Mouse (Mus musculus) heart, embryonic 12.5 days (tissue): ENCODE data around the gene Pum1. TPM values are rescaled to one million over a fixed set of nuclear protein-coding genes. Genes with fewer than 3 reads are reported as not detected.

Source experiments
- ATAC-seq: fragments of 200-750 bp; cut with Nextera tagmentation; 2 replicates; pipeline ENCODE4 v1.8.0; 2017; ENCODE audit warnings: moderate TSS enrichment, moderate library complexity; ENCODE audit not compliant: insufficient number of reproducible peaks, low FRiP score
- H3K27ac ChIP-seq: fragments of 300-500 bp; sonication (generic); 2 replicates; pipeline ENCODE4 v1.5.1; 2016; ENCODE audit warnings: mild to moderate bottlenecking, moderate library complexity; ENCODE audit not compliant: poor library complexity, severe bottlenecking
- H3K27me3 ChIP-seq: fragments of 300-500 bp; sonication (generic); replicated peaks from 2 replicates; pipeline ENCODE4 v1.6.1; 2016; ENCODE audit warnings: mild to moderate bottlenecking, moderate library complexity
- H3K36me3 ChIP-seq: fragments of 300-500 bp; sonication (generic); 2 replicates; pipeline ENCODE4 v1.6.1; 2016; ENCODE audit warnings: mild to moderate bottlenecking, moderate library complexity
- H3K4me1 ChIP-seq: fragments of 300-500 bp; sonication (generic); replicated peaks from 2 replicates; pipeline ENCODE4 v1.6.1; 2016; ENCODE audit warnings: mild to moderate bottlenecking
- H3K4me2 ChIP-seq: fragments of 300-500 bp; sonication (generic); 2 replicates; pipeline ENCODE4 v1.6.1; 2016; ENCODE audit warnings: mild to moderate bottlenecking, moderate library complexity
- H3K4me3 ChIP-seq: fragments of 300-500 bp; sonication (generic); 2 replicates; pipeline ENCODE4 v1.5.1; 2016; ENCODE audit warnings: mild to moderate bottlenecking
- H3K9ac ChIP-seq: fragments of 300-500 bp; sonication (generic); 2 replicates; pipeline ENCODE4 v1.6.1; 2016; ENCODE audit warnings: mild to moderate bottlenecking, moderate library complexity
- H3K9me3 ChIP-seq: fragments of 300-500 bp; sonication (generic); replicated peaks from 2 replicates; pipeline ENCODE4 v1.6.1; 2016; ENCODE audit warnings: mild to moderate bottlenecking, moderate library complexity
- WGBS: fragments of 180-500 bp; shearing (Covaris S2); methylation state at CpG from one replicate; pipeline ENCODE4 v1.1.7; 2016; 5-methylcytosine and 5-hydroxymethylcytosine counted together
- polyA plus RNA-seq: library from polyadenylated mRNA; unstranded; fragments of >200 nt; fragmentation: Nextera tagmentation; extraction: Ambion mirVana; gene quantifications from 2 replicates; pipeline ENCODE4 v1.2.1, GENCODE M21; 2016

The Pum1 gene
- polyA plus RNA-seq, 1 experiment from 2014 or later, result 68.7 TPM

DNA sequence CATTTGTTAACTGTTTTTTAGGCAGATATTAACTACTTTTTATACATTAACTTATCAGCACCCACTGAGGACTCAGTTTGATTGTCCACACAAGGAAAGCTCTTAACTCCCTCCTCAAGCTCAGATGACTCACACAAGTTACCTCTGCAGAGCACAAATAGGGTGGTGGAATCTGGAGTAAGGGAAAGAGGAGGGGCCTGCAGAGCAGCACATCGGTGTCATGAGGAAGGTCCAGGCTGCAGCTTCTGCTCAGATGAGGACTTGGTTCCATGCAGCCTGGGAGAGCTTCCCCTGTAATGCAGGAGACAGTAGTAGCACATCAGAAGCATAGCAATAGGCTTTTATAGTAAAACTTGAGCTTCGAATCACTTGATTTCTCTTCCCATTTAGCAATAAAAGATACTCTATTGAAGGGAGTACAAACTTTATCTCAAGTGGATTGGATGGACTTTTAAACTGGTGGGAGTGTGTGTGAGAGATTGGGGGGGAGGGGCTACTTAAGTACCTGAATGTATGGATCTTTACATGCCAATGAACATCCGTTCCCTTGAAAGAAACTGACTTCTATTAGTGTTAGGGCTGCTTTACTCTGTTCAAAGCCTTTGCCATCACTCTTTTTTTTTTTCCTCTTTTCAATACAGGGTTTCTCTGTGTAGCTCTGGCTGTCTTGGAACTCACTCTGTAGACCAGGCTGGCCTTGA lies 39.9 kb downstream of the Pum1 start:
- Histone ChIP-seq H3K4me3 (no peak overlapping the region), H3K9ac (no peak overlapping the region), H3K4me1 (peaks cover 38% of the 10 kb centered on the region), H3K4me2 (no peak overlapping the region), H3K27me3 (no peaks in the 10 kb centered on the region), H3K27ac (no peak overlapping the region; the same call in 1 of the 2 replicates), H3K36me3 (peaks cover 40% of the 10 kb centered on the region), H3K9me3 (no peaks in the 10 kb centered on the region)
- no peak for ATAC-seq
- 66% methylated on average over 3 of the region's 3 CpGs for WGBS

DNA sequence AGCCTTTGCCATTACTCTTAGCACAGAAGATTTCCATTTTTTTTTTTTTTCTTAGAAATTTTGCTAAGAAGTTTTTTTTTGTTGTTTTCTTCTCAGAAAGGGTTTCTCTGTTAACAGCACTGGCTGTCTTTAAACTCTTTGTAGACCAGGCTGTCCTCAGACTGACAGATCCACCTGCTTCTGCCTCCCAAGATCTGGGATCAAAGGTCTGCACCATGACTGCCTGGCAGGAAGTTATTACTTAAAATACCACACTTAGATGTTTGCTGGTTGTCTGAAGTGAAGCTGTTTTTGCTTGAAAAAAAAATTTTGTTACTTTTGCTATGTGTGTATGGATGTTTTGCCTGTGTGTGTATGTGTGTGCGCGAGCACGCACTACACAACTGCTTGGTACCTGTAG lies 40.5 kb downstream of the Pum1 start:
- Histone ChIP-seq H3K4me1 (peaks cover 42% of the 10 kb centered on the region), H3K4me3 (no peak overlapping the region), H3K27ac (no peak overlapping the region), H3K9ac (no peak overlapping the region), H3K27me3 (no peaks in the 10 kb centered on the region), H3K36me3 (peaks cover 44% of the 10 kb centered on the region), H3K9me3 (no peaks in the 10 kb centered on the region), H3K4me2 (no peak overlapping the region)
- 98% methylated on average over 3 of the region's 3 CpGs for WGBS
- no peak for ATAC-seq

DNA sequence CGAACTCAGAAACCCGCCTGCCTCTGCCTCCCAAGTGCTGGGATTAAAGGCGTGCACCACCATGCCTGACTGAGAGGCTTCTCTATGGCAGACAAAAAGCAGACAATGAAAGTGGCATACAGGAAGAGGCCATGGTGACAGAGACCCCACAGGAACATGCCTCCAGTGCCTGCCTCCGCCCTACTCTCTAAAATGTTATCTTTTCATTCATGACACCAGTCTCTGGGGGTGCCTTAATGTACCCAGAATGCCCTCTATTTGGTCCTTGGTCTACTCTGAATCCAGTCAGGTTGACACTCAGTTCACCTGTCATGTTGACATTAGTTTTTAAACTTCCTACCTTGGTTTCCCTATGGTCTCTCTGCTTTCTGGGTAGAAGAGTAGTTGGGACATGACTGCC lies 41.5 kb downstream of the Pum1 start:
- no peak for ATAC-seq
- no peak overlapping the region for H3K4me3 ChIP-seq
- peaks cover 43% of the 10 kb centered on the region for H3K4me1 ChIP-seq
- H3K9me3 ChIP-seq, result no peaks in the 10 kb centered on the region
- no peak overlapping the region for H3K4me2 ChIP-seq
- peaks cover 45% of the 10 kb centered on the region for H3K36me3 ChIP-seq
- no peak overlapping the region for H3K9ac ChIP-seq
- 88% methylated on average over 4 of the region's 4 CpGs for WGBS
- no peaks in the 10 kb centered on the region for H3K27me3 ChIP-seq
- H3K27ac ChIP-seq, result no peak overlapping the region

DNA sequence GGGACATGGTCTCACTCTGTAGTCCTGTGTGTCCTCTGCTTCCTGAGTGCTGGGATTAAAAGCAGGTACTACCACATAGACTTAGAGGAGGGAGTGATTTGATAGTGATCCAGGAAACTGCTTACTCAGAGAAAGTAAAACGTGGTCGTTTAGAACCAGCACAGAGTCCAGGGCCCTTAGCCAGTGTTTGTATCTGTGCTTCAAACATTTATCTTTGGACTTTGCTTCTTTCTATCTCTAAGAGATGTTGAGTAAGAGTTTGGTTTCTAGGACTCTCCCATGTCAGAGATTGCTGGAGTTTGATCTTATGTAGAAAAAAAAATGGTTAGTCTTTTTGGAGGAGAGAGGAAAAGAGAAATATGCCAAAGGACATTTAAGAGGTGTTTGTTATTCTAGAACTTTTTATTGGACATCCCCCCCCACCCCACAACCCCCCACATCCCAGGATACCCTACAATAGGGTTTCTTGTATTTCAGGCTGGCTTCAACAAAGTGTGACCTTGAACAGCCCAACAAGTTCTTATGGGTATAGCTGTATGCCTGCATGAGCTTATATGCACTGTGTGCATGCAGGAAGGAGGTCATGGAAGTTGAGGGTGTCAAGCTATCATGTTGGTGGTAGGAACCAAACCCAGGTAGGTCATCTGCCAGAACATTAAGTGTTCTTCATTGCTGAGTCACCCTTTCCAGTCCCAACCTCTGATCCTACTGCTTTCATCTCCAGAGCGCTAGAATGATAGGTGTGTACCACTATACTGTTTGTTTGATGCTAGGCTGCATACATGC lies 43.3 kb downstream of the Pum1 start:
- WGBS, result 62% methylated on average over 3 of the region's 3 CpGs

DNA sequence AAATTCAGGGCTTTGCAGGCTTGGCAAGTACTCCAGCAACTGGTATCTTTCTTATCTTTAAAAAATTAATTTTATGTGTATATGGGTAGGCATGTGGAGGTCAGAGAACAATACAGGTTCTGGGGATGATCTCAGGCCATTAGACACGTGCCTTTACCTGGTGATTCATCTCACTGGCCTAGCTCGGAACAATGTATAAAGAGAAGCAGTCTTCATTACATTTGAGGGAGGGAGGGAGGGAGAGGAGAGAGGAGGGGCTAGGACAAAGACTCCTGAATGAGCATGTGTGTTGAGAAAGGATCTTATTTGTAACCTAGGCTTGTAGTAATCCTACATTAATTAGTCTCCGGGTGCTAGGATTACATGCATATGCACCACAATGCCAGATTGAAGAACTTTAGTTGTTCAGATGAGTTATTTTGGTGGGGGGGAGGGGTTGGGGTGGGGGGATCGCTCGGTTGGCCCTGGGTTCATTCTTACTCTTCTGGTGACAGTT lies 48.3 kb downstream of the Pum1 start:
- Histone ChIP-seq H3K9me3 (no peaks in the 10 kb centered on the region), H3K4me2 (no peak overlapping the region), H3K4me1 (peaks cover 66% of the 10 kb centered on the region), H3K9ac (no peak overlapping the region), H3K27ac (no peak overlapping the region), H3K36me3 (peaks cover 13% of the 10 kb centered on the region; the same call in 1 of the 2 replicates), H3K4me3 (no peak overlapping the region), H3K27me3 (no peaks in the 10 kb centered on the region)
- ATAC-seq, result no peak
- WGBS, result 71% methylated on average over 5 of the region's 5 CpGs

More for the DNA sequence above, 43.3 kb downstream of the Pum1 start:
- ATAC-seq, result 0 out of 2 replicates have a peak, but pooled peaks have one; percentile 38
- H3K4me2 ChIP-seq, result no peak overlapping the region
- peaks cover 32% of the 10 kb centered on the region for H3K36me3 ChIP-seq
- no peak overlapping the region for H3K9ac ChIP-seq
- no peak overlapping the region for H3K27ac ChIP-seq
- H3K27me3 ChIP-seq, result no peaks in the 10 kb centered on the region
- H3K4me1 ChIP-seq, result peaks cover 43% of the 10 kb centered on the region
- no peaks in the 10 kb centered on the region for H3K9me3 ChIP-seq
- no peak overlapping the region for H3K4me3 ChIP-seq

DNA sequence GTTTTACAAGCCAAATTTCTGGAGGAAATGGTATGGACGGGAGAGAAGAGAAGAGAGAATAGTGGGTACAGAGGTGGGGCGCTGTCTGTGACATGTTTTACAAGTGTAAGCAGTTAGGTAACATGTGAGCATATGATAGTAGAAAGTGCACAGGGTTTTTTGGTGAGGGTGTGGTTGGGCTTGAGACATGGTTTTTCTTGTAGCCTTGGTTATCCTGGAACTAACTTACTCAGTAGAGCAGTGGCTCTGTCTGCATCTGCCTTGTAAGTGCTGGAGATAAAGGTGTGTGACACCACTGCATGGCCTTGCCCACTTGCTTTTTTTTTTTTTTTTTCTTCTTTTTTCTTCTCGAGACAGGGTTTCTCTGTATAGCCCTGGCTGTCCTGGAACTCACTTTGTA lies 49.2 kb downstream of the Pum1 start:
- 74% methylated on average over 3 of the region's 3 CpGs for WGBS
- H3K9ac ChIP-seq, result no peak overlapping the region
- no peak overlapping the region for H3K4me3 ChIP-seq
- H3K36me3 ChIP-seq, result 0 out of 2 replicates have a peak, but pooled peaks cover 9% of the 10 kb centered on the region
- H3K27me3 ChIP-seq, result no peaks in the 10 kb centered on the region
- H3K27ac ChIP-seq, result peak overlapping the region; percentile 60
- ATAC-seq, result peak; percentile 74
- H3K4me2 ChIP-seq, result no peak overlapping the region
- H3K4me1 ChIP-seq, result peaks cover 64% of the 10 kb centered on the region
- no peaks in the 10 kb centered on the region for H3K9me3 ChIP-seq

DNA sequence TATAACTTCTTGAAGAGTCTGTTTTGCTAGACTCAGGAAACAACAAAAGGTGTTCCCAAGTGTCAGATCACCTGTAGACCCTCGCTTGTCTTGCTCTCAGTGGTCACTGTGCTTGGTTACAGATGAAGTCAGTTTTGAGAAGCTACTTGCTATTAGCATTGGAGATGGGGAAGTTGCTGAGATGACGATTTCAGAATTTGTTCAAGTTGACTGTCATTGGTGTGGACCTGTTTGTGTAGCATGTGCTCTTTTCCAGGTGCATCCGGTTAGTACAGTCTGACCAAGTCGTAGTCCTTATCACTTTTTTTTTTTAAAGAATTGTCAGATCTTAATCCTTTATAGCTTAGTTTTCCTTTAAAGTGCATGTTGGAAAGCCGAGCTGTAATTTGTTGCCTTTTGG lies 50.3 kb downstream of the Pum1 start:
- 0 out of 2 replicates have a peak, but pooled peaks cover 12% of the 10 kb centered on the region for H3K36me3 ChIP-seq
- peaks cover 68% of the 10 kb centered on the region for H3K4me1 ChIP-seq
- H3K27me3 ChIP-seq, result no peaks in the 10 kb centered on the region
- H3K4me2 ChIP-seq, result no peak overlapping the region
- H3K4me3 ChIP-seq, result no peak overlapping the region
- H3K9ac ChIP-seq, result no peak overlapping the region
- WGBS, result 69% methylated on average over 5 of the region's 5 CpGs
- H3K27ac ChIP-seq, result no peak overlapping the region
- H3K9me3 ChIP-seq, result no peaks in the 10 kb centered on the region
- no peak for ATAC-seq

DNA sequence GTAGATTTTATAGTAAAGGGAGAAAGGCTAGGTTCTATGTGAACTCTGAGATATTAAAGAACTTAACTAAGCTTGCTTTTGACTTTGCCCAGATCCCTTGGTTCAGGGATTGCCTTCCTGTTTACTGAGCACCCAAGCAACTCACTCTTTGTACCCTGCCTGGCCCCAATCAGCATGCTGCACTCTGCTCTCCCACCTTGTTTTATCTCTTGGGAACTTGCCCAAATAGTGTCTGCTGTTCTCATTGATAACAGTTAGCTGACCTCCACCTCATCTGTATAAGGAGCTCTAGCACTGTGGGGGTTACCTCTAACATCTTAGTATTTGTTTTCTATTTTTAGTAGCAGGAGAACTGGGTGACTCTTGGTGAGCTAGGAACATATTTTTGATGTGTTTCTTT lies 52.0 kb downstream of the Pum1 start:
- Histone ChIP-seq H3K4me2 (peak overlapping the region; percentile 50), H3K4me1 (peaks cover 78% of the 10 kb centered on the region)

DNA sequence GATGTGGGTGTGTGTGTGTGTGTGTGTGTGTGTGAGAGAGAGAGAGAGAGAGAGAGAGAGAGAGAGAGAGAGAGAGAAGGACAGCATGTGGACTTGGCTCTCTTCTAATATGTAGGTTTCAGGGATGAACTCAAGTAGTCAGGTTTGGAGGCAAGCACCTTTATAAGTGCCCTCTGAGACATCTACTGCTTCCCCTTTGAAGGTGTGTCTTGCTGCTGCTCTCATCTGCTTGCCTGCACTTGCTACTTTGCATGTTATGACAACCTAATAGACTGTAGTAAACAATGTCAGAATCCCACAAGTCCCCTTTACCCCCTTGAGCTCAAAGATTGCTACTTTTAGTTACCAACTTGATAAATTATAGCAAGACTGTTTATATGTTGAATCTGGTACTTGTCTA lies 52.5 kb downstream of the Pum1 start:
- H3K4me3 ChIP-seq, result no peak overlapping the region
- H3K4me2 ChIP-seq, result peak overlapping the region; percentile 18; the same call in 1 of the 2 replicates
- H3K9me3 ChIP-seq, result no peaks in the 10 kb centered on the region
- peak overlapping the region; percentile 53 for H3K27ac ChIP-seq
- peaks cover 81% of the 10 kb centered on the region for H3K4me1 ChIP-seq
- H3K9ac ChIP-seq, result no peak overlapping the region
- peaks cover 19% of the 10 kb centered on the region for H3K36me3 ChIP-seq
- H3K27me3 ChIP-seq, result no peaks in the 10 kb centered on the region
- no peak for ATAC-seq

More for the DNA sequence above, 52.0 kb downstream of the Pum1 start:
- H3K4me3 ChIP-seq, result peak overlapping the region; percentile 2; the same call in 1 of the 2 replicates
- peak overlapping the region; percentile 53 for H3K27ac ChIP-seq
- peak; percentile 92 for ATAC-seq
- H3K27me3 ChIP-seq, result no peaks in the 10 kb centered on the region
- H3K9ac ChIP-seq, result no peak overlapping the region
- H3K9me3 ChIP-seq, result no peaks in the 10 kb centered on the region
- H3K36me3 ChIP-seq, result peaks cover 19% of the 10 kb centered on the region

DNA sequence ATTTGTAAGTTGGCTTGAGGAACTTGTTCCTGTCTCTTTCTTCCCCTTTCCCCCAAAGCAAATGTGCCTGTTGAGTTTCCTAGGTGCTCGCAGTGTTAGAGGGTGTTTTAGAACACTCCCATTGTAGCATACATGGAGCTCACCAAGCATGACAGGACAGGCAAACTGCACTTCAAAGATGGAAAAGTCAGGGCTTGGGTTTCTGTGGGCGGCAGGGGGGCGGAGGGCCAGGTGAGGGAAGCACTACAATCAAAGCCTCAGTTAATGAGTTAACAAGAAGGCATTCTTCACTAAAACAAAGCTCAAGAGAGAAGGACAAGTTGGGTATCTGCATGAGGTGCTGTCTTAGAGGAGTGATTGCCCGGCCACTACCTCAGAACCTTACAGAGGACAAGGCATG lies 56.2 kb downstream of the Pum1 start:
- no peak overlapping the region for H3K4me3 ChIP-seq
- peaks cover 27% of the 10 kb centered on the region for H3K36me3 ChIP-seq
- peaks cover 75% of the 10 kb centered on the region for H3K4me1 ChIP-seq
- no peak overlapping the region for H3K9ac ChIP-seq
- peak overlapping the region; percentile 3; the same call in 1 of the 2 replicates for H3K27ac ChIP-seq
- no peaks in the 10 kb centered on the region for H3K27me3 ChIP-seq
- no peak for ATAC-seq
- no peak overlapping the region for H3K4me2 ChIP-seq
- 87% methylated on average over 4 of the region's 4 CpGs for WGBS
- no peaks in the 10 kb centered on the region for H3K9me3 ChIP-seq

DNA sequence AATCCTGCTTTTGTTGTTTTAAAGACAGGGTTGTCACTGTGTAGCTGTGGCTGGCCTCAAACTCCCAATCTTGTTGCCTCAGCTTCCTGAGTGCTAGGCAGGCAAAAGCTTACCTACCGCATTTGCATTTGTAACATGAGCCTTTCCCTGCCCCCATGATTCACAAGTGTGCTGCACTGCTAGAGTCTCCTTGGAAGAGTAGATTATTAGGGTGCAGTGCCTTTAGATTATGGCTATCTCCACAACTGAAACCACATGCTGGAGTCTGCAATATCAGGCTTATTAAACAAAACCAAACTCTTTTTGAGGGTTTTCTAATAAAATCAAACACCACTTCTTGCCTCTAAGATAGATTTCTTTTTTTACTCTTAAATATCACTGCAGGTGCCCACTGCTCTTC lies 59.5 kb downstream of the Pum1 start:
- Histone ChIP-seq H3K36me3 (peaks cover 36% of the 10 kb centered on the region), H3K4me2 (no peak overlapping the region), H3K27ac (no peak overlapping the region), H3K27me3 (no peaks in the 10 kb centered on the region), H3K9me3 (no peaks in the 10 kb centered on the region), H3K9ac (no peak overlapping the region), H3K4me3 (no peak overlapping the region), H3K4me1 (peaks cover 74% of the 10 kb centered on the region)
- 0 out of 2 replicates have a peak, but pooled peaks have one; percentile 27 for ATAC-seq
- WGBS, result 12% methylated on average over 1 of the region's 1 CpGs
